ENCODE assay signal across 8 mouse cellular contexts in genomic region chr7:19668947-19669721, GRCm38 (mm10). TPM values are rescaled to one million over a fixed set of nuclear protein-coding genes. Genes with fewer than 3 reads are reported as not detected.
DNase-seq lines count a peak whose midpoint lies in the region; ATAC-seq lines count a peak whose summit lies in the region.

No protein-coding gene starts in this region.

- 7% methylated on average over 10 of the region's 10 CpGs for WGBS in intestine, embryonic 14.5 days

- peak overlapping the region; percentile 35 for H3K4me2 ChIP-seq in intestine, embryonic 14.5 days (ENCODE audit: low read length)

- H3K4me1 ChIP-seq in intestine, embryonic 14.5 days (replicated peaks; ENCODE audit: control insufficient read depth, insufficient read depth, low read length): peaks cover 6% of the 10 kb centered on the region

- H3K36me3 ChIP-seq in intestine, embryonic 14.5 days (ENCODE audit: control insufficient read depth, insufficient read depth, low read length): no peaks in the 10 kb centered on the region

- intact Hi-C loops in gastrocnemius, postnatal 14 days (cut with DNase I; ENCODE audit: low total_unique reads): loop anchor here (2.0 kb wide), 1 partner anchor 34 kb away; no protein-coding TSS in a partner anchor
- intact Hi-C loops in left cerebral cortex, postnatal 14 days (cut with DNase I): loop anchor here (2.0 kb wide), 1 partner anchor 32 kb away; no protein-coding TSS in a partner anchor

- no peaks in the 10 kb centered on the region for H3K27me3 ChIP-seq in intestine, embryonic 14.5 days (replicated peaks; ENCODE audit: control insufficient read depth, insufficient read depth, low read length)

- ATAC-seq in intestine, embryonic 14.5 days (replicated peaks; ENCODE audit: low FRiP score, low TSS enrichment, low read depth): peak; percentile 69

- peak; percentile 97 for DNase-seq in adipocyte (ENCODE audit: low spot score)
- peak; percentile 96 for DNase-seq in embryo, embryonic 10 days (ENCODE audit: low spot score)
- peak; percentile 91 for DNase-seq in gastrocnemius, postnatal 14 days
- DNase-seq in intestine, embryonic 14.5 days (ENCODE audit: low spot score): peak; percentile 89
- DNase-seq in left cerebral cortex, postnatal 14 days (ENCODE audit: low spot score in 2 of 2): peak; percentile 96 to 98
- peak; percentile 93 for DNase-seq in mesoderm, embryonic 11.5 days (ENCODE audit: low read depth, low spot score)
- peak; percentile 88 to 91 for DNase-seq in right cerebral cortex, postnatal 36 days (ENCODE audit: low spot score in 2 of 2)
- DNase-seq in yolk sac, embryonic 10.5 days (ENCODE audit: low spot score): peak; percentile 85

- 0 out of 2 replicates have a peak overlapping the region, but pooled peaks have one; percentile 22 for H3K9ac ChIP-seq in intestine, embryonic 14.5 days (ENCODE audit: low read length)

- H3K27ac ChIP-seq in intestine, embryonic 14.5 days (ENCODE audit: low read depth): no peak overlapping the region; the same call in 1 of the 2 replicates

- H3K9me3 ChIP-seq in intestine, embryonic 14.5 days (ENCODE audit: control insufficient read depth, low read length): no peaks in the 10 kb centered on the region

- no peak overlapping the region for H3K4me3 ChIP-seq in intestine, embryonic 14.5 days (ENCODE audit: low read depth, low read length)

RNA-seq across cellular contexts. Expression of gene Clptm1, which starts 4.3 kb away (rescaled TPM):
- 10 to 100 TPM; 39.8 to 47.7 TPM for total RNA-seq in gastrocnemius, postnatal 14 days (2021)
- 75.2 and 84.6 TPM in 2 replicates for polyA plus RNA-seq in intestine, embryonic 14.5 days (2014; fragmentation: Nextera tagmentation; extraction: Ambion mirVana)
- 100 to 1,000 TPM; 156 to 159 TPM for total RNA-seq in left cerebral cortex, postnatal 14 days (2021)

RNA-seq across cellular contexts. Expression of gene Apoc2, which starts 8.6 kb away (rescaled TPM):
- under 1 TPM; 0.41 to 0.44 TPM for total RNA-seq in gastrocnemius, postnatal 14 days (2021)
- polyA plus RNA-seq in intestine, embryonic 14.5 days (2014; fragmentation: Nextera tagmentation; extraction: Ambion mirVana): 11.5 and 13.7 TPM in 2 replicates
- not detected for total RNA-seq in left cerebral cortex, postnatal 14 days (2021)

RNA-seq across cellular contexts. Expression of gene Gm44805, which starts 12.1 kb away (rescaled TPM):
- not detected for total RNA-seq in gastrocnemius, postnatal 14 days (2021)
- not detected in 2 replicates for polyA plus RNA-seq in intestine, embryonic 14.5 days (2014; fragmentation: Nextera tagmentation; extraction: Ambion mirVana)
- total RNA-seq in left cerebral cortex, postnatal 14 days (2021): not detected

RNA-seq across cellular contexts. Expression of gene Apoc4, which starts 12.1 kb away (rescaled TPM):
- total RNA-seq in gastrocnemius, postnatal 14 days (2021): not detected
- 0.17 TPM in 1 of 2 replicates, not detected in the other for polyA plus RNA-seq in intestine, embryonic 14.5 days (2014; fragmentation: Nextera tagmentation; extraction: Ambion mirVana)
- total RNA-seq in left cerebral cortex, postnatal 14 days (2021): not detected

RNA-seq across cellular contexts. Expression of gene Apoc1, which starts 23.3 kb away (rescaled TPM):
- 1 to 10 TPM in 1 of 2 experiments, not detected in 1; 1.3 TPM for total RNA-seq in gastrocnemius, postnatal 14 days (2021)
- polyA plus RNA-seq in intestine, embryonic 14.5 days (2014; fragmentation: Nextera tagmentation; extraction: Ambion mirVana): 8.3 and 9.1 TPM in 2 replicates
- total RNA-seq in left cerebral cortex, postnatal 14 days (2021): 1 to 10 TPM; 2.2 to 3.3 TPM
